Mouse (Mus musculus) layer of hippocampus, adult 9-10 months (tissue): Measurements from ENCODE around the gene Slfn14.
"Not testable (repeated sequence)": the region's sequence is repeated elsewhere in the genome, so short reads cannot be mapped to it uniquely, and the experiment has no call there.

Experiments
- DNase-seq: peaks from one replicate; pipeline ENCODE4 v3.0.0; 2022; ENCODE audit warnings: low spot score

Slfn14 gene

GRCm38 (mm10) chr11:83282084-83282483 lies 4.4 kb downstream of the Slfn14 start:
- no peak for DNase-seq

GRCm38 (mm10) chr11:83279691-83280090 lies 6.8 kb downstream of the Slfn14 start:
- DNase-seq: no peak

- DNase-seq: no peak
Measured at GRCm38 (mm10) chr11:83279024-83279423, 7.5 kb downstream of the Slfn14 start.

- DNase-seq: no peak
Measured at GRCm38 (mm10) chr11:83276251-83276650, 10.3 kb downstream of the Slfn14 start.

- no peak for DNase-seq
Measured at GRCm38 (mm10) chr11:83271951-83272843, 14.3 kb downstream of the Slfn14 start.

- peak; percentile 88 for DNase-seq
Measured at GRCm38 (mm10) chr11:83271151-83271950, 15.2 kb downstream of the Slfn14 start.

- no peak for DNase-seq
Measured at GRCm38 (mm10) chr11:83270842-83271150, 15.7 kb downstream of the Slfn14 start.

GRCm38 (mm10) chr11:83263146-83263545 lies 23.4 kb downstream of the Slfn14 start:
- DNase-seq: no peak

- no peak for DNase-seq
Measured at GRCm38 (mm10) chr11:83262673-83263072, 23.9 kb downstream of the Slfn14 start.

- DNase-seq: not testable (repeated sequence)
Measured at GRCm38 (mm10) chr11:83257211-83257610, 29.3 kb downstream of the Slfn14 start.

- DNase-seq: no peak
Measured at GRCm38 (mm10) chr11:83239811-83240210, 46.7 kb downstream of the Slfn14 start.

- no peak for DNase-seq
Measured at GRCm38 (mm10) chr11:83238389-83238788, 48.1 kb downstream of the Slfn14 start.

- not testable (repeated sequence) for DNase-seq
Measured at GRCm38 (mm10) chr11:83237390-83237789, 49.1 kb downstream of the Slfn14 start.

- DNase-seq: not testable (repeated sequence)
Measured at GRCm38 (mm10) chr11:83233621-83234020, 52.9 kb downstream of the Slfn14 start.

- DNase-seq: no peak
Measured at GRCm38 (mm10) chr11:83230966-83231365, 55.6 kb downstream of the Slfn14 start.

GRCm38 (mm10) chr11:83227926-83228723 lies 58.4 kb downstream of the Slfn14 start:
- DNase-seq: no peak

GRCm38 (mm10) chr11:83225371-83225960 lies 61.1 kb downstream of the Slfn14 start:
- no peak for DNase-seq
